Mouse (Mus musculus): ENCODE measurements at regions not wholly inside any gene's neighbourhood (a gene's known extent, or its start where the extent isn't known, plus 50 kb on each side); places are given as distances from the start of the nearest gene placed in this dataset.

DNA sequence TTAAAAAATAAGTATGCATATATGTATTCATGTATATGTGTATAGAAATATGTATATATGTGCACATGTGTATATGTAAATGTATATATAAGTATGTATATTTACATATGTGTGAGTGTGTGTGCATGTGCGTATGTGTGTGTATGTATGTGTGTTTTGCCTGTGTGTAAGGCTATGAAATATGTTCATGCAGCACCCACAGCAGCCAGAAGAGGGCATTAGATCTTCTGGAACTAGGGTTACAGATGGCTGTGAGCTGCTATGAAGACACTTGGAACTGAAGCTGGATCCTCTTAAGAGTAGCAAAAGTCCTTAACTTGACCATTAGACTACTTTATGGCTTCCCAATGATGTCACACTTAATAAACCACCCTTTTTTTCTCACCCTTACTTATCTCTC, 166.2 kb upstream of the Nampt start:
- no peak for DNase-seq

DNA sequence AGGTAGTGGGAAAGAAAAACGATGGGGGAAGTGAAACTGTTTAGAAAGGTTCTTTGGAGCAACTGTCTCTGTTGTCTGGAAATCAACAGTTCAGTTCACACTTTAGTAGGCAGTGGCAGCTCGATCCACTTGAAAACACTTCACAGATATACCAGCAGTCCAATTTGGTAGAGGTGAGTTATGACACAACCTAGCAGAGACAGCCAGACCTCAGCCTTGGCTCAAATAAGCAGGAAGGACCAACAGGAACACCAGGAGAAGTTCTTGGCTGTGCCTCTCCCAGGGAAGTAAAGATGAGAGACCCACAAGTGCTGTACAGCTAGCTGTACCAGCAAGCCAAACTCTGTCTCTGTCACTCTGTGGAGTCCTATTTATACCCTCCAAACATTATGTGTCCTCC, 163.2 kb upstream of the Nampt start:
- no peak for DNase-seq

DNA sequence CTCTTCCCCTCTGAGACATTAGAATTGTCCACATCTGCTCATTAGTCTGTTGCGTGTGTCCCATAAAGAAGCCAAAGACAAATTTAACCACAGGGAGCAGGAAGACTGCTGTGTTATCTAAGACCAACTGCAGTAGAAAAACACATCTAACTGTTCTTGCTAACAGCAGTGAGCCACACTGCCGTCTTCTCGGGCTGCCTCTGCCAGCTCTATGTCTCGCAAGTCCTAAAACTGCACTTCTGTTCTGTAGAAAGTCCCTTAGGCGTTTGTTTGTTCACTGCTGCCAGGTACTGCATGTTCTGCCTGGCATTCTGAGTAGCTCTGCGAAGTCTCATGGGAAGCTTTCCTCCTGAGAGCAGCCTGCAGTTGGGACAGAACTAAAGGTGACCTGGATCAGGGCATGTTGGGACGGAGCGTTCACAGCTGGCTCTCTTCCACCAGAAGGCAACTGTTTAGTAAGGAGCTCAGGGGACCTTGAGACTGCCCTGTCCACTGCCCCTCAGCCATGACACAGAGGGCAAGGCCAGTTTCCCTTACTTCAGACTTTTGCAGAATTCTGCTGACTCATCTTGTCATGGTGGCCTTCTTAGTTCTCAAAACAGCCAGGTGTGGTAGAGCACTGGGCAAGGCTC, 157.4 kb upstream of the Nampt start:
- DNase-seq: no peak

DNA sequence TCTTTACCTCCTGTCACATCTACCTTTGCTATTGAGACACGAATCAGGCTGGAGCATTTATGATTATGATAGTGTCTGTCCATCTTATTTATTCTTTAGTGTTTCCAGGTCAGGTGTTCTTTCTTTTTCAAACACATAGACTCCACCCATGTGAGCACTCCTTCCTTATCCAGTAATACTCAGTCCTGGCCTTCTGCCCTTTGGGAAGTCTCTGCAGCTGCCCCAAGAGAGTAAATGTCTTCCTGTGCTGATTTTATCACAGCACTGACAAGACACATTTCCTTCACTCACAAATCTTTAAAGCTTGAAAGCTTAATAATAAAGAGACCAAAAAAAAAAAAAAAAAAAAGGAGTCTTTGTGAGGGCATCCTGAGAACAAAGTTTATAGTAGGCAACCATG, 153.3 kb upstream of the Nampt start:
- peak; percentile 44 for DNase-seq

DNA sequence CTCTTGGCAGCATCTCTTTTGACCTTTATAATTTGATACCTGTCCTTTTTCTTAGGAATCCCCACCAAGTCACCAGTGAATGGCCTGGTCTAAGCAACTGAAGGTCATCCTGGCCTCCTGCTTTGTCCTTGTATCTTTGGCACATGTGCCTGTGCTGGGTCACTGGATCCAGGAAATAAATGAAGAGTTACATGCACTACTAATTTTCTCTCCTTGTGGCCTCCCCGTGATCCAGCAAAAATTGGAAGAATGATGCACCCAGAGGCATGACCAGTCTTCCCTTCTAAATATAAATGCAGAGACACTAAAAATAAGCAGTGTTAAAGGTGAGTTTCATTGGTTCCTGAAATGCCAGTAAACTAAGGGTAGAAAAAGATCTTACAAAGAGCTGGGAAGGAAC, 141.4 kb upstream of the Nampt start:
- DNase-seq: no peak

DNA sequence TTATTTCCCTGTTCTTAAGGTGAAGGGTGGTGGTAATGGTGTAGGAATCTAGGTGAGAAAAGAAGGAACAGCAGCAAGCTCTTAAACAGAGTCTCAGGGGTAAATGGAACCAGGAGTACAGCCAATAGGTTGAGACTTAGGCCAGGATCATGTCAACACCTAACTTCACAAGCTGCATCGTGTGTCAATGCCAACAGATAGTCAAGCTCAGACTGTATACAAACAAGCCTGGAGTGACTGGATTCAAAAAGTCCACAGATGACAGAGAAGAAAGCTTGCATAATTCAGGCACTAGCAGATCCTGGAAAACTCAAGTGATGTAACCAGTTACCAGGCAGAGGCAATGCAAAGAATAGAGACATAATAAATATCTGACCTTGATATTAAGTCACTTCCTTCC, 140.6 kb upstream of the Nampt start:
- DNase-seq: peak; percentile 8

DNA sequence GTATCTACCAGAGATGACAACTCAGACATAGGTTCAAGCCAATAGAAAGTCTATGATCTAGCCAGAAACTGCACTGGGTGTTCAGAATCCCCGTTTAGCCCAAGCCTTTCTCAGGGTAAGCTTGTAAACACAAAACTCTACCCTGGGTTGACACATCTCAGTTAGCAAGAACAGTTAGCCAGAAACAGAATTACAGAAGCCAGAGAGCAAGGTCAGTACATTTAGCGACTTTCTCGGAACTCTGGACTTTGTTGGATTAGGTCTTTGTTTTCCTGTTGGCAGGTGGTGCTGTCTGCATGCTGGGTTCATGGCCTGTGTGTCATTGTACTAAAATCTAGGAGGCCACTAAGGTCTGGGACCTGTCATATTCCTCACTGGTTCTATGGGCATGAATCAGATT, 137.4 kb upstream of the Nampt start:
- no peak for DNase-seq

DNA sequence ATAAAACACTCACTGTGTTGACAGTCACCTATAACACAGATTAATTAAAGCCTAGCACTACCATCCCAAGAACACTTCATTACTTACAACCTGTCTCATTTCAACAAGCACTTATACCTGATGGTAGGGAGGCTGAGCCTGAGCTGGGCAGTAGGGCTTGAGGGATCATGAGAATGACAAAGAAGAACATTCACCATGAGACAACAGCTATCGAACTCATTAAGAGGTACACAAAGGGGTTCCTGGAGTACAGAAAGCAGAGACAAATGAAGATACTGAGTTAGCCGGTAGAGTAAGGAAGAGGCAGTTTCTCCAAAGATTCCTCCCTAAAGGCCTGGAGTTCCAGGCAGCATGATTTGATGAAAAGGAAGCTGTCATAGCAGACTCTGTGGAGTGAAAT, 136.0 kb upstream of the Nampt start:
- no peak for DNase-seq

DNA sequence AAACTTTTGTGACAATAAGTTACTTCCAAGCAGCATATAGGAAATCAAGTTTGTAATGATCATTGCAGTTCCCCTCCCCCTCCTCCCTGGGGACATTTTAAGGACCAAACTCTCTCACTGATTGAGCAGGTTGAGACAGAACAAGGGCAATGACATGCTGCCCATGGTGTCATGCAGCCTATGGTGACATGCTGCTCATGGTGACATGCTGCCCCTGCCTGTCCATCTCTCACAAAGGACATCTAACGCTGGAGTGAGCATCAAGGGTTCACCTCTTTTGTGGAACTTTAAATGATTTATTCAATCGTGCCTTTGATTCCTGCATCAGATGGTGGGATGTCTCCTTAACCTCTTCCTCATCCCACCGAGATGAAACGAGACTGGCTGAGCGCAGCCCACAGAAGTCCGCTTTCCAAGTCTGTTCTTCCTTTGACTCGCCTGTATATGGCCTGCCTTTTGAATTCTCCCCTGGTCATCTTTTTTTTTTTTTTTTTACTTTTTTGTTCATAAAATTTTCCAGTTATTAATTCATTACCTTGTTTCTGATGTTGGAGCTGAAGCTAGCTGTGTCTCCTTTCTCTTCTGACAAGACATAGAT, 133.5 kb upstream of the Nampt start:
- DNase-seq: no peak

DNA sequence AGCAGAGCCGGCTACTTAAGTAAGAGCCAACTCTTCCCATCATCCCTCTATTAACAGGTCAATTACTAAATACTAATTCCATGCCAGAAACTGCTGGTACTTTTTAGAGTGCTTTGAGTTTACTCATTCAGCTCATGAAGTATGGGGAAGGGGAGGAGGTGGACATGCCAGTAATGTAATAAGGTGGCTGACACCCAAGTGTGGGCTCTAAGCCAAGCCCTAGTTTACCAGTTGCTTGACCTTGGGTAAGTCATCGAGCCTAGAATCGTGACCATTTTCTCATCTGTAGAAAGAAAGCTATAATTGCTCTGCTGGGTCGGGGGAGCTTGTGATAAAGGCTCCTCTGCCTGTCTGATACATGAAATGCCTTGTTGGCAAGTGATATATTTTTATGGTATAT, 130.0 kb upstream of the Nampt start:
- peak; percentile 7 for DNase-seq

DNA sequence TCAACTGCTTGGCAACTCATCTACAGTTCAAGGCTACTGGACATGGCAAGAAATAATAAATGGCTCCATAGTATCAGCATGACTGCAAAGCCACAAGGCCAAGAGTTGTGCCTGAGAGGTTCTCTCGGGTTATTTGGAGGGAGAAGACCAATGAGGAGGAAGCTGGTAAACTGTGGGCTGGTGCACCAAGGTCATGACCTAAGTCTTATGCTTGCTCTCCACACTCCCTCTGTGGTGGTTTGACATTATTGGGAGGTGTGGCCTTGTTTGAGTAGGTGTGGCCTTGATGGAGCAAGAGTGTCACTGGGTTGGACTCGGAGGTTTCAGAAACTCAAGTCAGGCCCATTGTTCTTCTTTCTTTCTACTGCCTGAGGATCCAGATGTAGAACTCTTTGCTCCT, 129.2 kb upstream of the Nampt start:
- no peak for DNase-seq

DNA sequence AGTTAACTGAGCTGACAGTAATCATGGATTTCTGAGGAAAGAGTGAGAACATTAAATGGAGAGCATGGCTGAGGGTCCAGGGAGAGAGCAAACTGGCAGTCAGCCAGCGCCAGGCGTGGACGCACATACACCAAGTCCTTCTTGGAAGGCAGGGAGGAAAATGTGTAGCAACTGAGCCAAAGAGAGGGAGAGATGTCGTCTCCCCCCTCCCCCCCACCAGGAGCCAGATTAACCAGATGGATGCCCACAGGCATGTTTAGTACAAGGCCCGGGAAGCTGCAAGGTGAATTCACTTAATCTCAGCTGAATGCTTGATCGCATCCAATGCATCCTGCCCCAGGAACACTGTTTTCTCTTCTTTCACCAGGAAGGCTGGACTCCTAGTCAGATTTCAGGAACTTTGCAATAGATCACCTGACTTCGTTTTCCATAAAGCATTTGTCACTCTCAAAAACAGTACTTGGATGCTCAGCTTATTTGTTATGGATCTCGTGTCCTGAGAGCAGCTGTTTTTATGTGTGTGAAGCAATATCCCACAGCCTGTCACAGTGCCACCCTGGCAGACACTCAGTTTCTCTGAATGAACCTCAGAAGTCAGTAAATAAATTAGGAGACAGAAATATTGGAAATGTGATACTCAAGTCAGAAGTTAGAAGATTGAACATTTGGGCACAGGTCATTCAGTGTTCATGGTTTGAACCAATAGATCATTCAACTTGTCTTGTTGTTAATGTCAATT, 127.1 kb upstream of the Nampt start:
- peak; percentile 53 for DNase-seq

DNA sequence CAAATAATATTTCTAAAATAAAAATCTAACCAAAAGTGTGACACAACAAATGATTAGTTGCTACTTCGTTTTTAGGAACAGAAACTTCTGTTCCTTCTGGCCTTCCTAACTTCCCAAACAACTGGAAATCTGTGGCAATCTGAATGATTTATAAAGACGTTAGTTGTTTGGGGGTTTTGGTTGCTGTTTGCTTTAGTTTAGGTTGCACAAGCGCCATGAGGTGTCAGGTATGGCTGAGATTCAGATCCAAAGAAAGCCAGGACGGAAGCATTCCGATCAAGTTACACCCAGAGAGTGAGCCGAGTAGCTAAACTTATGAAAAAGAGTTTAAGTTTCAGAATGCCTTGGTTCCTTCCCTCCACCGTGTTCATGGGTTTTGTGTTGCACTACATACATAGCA, 126.4 kb upstream of the Nampt start:
- peak; percentile 51 for DNase-seq

DNA sequence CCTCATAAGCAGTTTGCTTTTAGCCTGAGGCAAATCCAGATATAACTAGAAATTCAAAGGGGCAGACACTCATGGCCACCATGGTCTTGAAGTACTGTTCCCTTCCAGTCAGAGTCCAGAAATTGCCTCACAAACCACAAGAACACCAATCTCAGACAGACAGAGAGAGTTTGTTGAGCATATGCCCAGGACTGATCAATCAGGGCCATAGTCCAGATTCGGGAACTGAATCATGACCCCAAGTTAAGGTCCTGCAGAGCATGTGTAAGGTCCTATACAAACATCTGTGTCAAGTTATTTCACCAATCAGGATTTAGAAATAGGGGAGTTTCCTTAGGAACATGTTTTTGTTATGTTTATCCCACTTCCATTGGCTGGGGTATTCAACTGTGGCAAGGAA, 125.7 kb upstream of the Nampt start:
- no peak for DNase-seq

DNA sequence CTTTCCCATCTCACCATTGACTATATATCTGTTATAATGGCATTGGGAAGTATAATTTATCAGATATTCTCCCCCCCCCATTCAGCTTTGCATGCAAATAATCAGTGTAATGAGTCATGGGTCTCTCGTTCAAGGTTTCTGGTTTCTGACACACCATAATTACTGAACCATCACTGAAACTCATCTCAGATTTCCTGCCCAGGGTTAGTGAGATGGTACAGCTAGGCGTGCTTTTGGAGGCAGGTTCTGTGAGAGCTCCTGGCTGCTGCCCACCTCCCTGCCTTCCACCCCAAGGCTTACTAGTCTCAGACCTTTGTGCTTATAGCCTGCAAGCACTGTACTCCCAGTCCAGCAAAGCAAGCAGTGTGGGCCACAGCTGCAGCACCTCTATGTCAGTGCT, 122.5 kb upstream of the Nampt start:
- no peak for DNase-seq

DNA sequence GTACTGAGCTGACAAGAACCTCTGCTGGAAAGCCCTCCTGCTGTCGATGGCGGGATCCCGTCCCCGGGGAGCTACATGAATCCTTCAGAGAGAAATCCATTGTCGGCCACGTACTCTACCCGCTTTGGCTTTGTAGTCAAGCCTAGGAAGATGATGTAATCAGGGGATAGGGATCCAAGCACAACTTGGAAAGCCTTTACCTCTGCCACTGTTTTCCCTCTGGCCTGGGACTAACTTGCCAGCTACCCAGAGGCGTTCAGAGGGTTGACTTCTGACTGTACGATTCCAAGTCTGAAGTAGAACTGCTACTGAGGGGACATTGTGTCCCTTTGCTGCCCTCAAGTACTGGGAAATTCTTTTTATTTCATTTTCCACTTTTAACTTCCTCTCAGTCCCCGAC, 110.2 kb upstream of the Nampt start:
- DNase-seq: no peak

DNA sequence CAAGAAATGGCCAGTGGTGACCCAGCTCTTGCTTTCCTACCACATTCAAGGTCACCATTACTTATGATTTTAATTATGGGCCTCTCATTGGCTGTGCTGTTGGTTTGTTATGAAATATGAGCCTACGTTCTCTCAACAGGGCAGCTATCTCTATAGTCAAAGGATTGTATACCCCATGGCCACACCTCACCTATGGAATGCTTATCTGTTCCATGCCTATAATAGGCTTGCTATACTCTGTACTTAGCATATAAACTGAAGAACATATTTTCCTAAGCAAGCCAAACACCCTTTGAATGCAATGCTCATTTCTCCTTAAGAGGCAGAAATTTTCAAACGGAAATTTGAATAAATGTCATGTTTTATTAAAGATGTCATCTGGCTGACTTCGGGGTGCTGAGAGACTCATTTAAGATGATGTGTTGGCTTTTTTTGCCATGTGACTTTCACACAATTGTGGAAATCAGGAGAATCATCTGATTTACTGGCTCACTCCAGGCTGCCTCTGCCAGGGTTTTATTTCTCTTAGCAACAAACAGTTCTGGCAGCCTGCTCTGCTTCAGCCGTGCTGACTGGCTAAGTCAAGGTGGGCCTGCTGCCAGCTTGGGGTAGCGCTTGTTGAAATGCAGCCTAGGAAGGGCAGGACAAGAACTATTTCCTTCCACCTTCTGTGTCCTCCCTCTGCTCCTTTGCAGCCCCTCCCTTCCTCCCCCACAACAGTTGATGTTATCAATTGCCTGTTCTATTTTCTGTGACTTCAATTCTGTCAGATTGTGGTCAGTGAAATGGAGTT, 102.0 kb upstream of the Nampt start:
- DNase-seq: peak; percentile 92

DNA sequence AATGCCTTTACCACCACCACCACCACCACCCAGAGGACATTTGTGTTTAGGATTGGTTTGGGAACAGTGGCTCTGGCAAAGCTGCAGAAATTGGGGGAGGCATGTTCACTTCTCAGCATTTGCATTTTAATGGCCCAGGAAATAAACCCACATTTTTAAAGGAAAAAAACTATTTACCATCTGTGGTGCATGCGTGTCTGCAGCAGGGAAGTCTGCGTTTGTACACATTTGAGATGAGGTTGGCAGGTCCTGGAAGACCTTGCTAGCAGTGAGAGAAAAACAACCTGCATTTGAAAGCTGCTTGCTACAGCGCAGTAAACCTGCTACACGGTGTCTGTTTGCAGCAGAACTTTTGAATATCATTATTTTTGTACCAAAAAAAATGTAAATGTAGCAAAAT, 100.1 kb upstream of the Nampt start:
- no peak for DNase-seq

DNA sequence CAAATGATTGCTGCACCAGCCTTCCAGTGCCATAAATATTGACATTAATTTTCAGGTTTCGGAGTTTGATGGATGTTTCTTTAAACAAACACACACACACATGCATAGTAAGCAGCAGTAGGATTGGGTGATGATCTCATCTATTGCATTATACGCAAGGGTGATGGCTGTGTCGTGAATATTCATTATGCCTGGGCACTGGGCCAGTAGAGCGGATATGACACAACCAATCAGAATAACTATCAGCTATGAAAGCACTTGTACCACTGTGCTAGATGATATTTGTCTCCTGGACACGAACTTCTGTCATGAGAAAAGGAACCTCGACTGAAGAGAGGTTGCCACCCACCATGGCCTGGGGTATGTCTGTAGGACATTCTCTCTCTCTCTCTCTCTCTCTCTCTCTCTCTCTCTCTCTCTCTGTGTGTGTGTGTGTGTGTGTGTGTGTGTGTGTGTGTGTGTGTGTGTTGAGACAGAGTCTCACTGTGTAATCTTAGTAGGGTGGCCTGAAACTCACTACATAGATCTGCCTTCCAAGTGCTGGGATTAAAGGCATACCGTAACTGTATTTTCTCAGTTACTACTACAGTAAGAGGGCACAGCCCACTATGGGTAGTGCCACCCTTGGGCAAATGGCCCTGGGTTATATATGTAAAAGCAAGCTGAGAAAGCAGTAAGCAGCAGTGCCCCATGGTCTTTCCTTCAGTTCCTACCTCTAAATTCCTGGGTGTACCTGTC, 94.7 kb upstream of the Nampt start:
- DNase-seq: peak; percentile 65

DNA sequence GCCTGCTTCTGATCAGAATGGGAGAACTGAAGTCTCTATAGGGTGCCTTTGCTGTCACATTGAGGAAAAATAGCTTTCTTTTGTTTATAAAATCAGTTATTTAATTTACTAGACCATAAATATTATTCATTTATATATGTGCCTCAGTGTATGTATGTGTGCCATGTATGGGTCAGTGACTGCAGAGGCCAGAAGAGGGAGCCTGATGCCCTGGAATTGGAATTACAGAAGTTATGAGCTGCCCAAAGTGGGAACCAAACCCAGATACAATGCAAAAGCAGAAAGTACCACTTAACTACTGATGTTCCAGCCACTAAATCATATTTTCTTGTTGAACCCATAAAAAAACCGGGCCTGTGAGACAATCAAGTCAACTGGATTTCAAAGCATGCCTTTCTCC, 91.8 kb upstream of the Nampt start:
- no peak for DNase-seq

DNA sequence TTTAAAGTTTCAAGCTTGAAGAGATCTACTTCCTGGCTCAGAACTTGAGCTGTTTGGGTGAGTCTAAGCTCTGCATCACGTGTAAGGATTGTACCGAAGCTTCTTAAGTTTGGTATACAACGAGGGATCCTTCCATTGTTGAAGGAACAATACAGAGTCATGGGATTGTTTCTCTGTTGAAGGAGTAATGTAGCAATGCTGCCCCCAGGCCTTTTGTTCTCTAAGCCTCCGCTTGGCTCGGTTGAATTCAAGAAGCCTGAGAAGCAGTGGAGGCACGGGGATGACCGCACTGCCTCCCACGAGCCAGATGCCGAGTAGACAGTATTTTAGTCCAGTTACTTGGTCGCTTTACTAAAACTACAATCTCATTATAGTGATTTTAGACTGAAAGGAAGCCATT, 90.9 kb upstream of the Nampt start:
- DNase-seq: no peak

DNA sequence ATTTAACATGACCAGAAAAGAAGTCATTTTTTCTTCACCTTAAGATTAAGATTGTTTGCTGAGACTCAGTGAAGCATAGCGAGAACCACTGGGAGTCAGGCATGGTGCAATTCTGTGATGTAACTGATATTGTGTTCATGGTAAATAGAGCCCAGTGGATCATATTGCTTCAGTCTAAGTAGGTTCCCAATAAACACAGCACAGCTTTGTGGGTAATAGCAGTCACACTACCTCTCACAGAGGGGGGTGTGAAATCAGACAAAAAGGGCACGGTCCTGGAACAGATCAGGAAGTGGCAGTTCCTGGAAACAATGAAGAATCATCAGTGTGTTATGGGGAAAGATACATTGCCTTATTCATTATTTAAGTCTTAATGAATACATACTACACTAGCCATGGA, 84.1 kb upstream of the Nampt start:
- DNase-seq: no peak

DNA sequence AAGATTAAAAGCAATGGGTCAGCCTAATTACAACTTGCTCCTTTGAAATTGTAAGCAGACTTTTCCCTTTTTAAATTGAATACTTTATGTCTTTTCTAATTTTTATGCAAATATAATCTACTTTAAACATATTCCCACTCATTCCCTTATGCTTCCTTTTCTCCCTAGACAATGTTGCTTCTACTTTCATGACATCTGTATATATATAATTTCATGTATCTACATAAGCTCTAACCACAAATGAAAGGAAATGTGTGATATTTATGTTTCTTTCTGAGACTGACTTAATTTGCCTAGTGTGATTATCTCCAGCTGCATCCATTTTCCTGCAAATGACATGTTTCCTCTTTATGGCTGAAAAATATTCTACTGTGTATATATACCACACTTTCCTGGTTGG, 77.9 kb upstream of the Nampt start:
- DNase-seq: no peak
